Mouse (Mus musculus) G1E (cell line): ENCODE results near the gene Cldn6.

Experiments
- CTCF ChIP-seq: IDR thresholded peaks from 2 replicates; pipeline ENCODE4 v1.5.1; 2012; ENCODE audit warnings: low read depth, low read length, inconsistent platforms, mixed read lengths
- GATA1 ChIP-seq: IDR thresholded peaks from 2 replicates; pipeline ENCODE4 v1.6.1; 2012; ENCODE audit warnings: borderline replicate concordance, low read length, inconsistent platforms, mixed read lengths
- GATA2 ChIP-seq: IDR thresholded peaks from 2 replicates; pipeline ENCODE4 v1.6.1; 2012; ENCODE audit warnings: low read depth, low read length, inconsistent platforms, borderline replicate concordance
- POLR2AphosphoS5 ChIP-seq: IDR thresholded peaks from 2 replicates; pipeline ENCODE4 v1.6.1; 2012; ENCODE audit warnings: low read depth, low read length, inconsistent platforms; ENCODE audit not compliant: insufficient replicate concordance
- TAL1 ChIP-seq: conservative IDR thresholded peaks from 2 replicates; pipeline ENCODE4 v1.6.1; 2012; ENCODE audit warnings: low read depth, low read length, inconsistent platforms, mixed read lengths

DNA sequence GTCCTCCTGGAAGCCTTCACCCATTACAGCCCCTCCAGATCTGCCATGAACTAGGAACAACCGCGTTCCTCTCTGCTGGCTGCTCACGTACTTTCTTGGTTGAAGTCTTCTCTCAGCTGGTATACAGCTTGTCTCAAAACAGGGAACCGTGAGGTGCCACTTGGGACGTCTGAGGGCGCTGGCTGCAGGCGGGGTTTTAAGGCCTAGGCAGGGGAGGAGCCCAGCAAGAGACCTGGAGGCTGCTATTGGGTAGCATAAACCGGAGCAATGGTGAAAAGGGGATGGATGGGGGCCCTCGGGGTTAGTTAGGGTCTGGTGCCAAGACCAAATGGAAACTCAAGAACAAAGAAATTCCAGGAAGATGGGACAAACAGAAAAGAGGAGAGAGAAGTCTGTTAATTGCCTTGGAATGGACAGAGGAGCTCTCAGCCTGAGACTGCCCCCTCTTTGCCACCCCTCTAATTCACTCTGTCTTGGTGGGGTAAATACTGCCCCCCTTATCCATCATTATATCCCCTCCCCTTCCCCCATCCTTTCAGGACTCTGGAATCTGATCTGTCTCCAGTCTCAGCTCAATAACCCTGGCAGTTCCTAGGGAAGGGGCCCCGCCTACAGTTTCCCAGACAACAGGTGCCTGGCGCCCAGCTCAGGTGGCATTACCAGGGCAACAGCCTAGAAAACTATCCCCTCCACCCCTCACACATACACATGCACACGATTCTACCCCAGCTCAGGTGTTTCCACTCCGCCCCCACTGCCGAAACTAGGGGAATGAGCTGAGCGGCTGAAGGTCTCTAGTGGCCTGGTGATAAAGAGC lies 5.0 kb downstream of the Cldn6 start, which contains the start of gene Cldn9:
- TF ChIP-seq CTCF (no peak), GATA1 (no peak), TAL1 (no peak), POLR2AphosphoS5 (no peak), GATA2 (no peak)
